Mouse (Mus musculus) hematopoietic multipotent progenitor cell, adult 10-12 weeks (in vitro differentiated cells): ENCODE measurements around the gene Fbxo39. TPM values are rescaled to one million over a fixed set of nuclear protein-coding genes. Genes with fewer than 3 reads are reported as not detected.

ENCODE experiments used
- polyA plus RNA-seq: library from polyadenylated mRNA; stranded (reverse); fragments of >175 nt; gene quantifications from 2 replicates; pipeline ENCODE4 v1.2.3, GENCODE M21; 2012; ENCODE audit warnings: low replicate concordance

Fbxo39 gene
- polyA plus RNA-seq: not detected in 2 replicates

GRCm38 (mm10) chr11:72314151-72314895 lies at the start of gene Fbxo39:
TSS of gene Fbxo39 (plus strand) at chr11:72314444.

GRCm38 (mm10) chr11:72266960-72267560 lies 47.2 kb upstream of the Fbxo39 start, which contains the start of gene Slc13a5:
TSS of gene Slc13a5 (minus strand) at chr11:72267222.

GRCm38 (mm10) chr11:72301334-72301733 lies 12.9 kb upstream of the Fbxo39 start, which contains the start of gene Xaf1:
TSS of gene Xaf1 (plus strand) at chr11:72301629.

GRCm38 (mm10) chr11:72362347-72362741 lies 48.1 kb downstream of the Fbxo39 start, which contains the start of gene Tekt1:
TSS of gene Tekt1 (minus strand) at chr11:72362442.

Other genes with a start within 250 kb of the Fbxo39 start
- 0.08 and 0.46 TPM in 2 replicates for gene Pitpnm3, start 178.7 kb upstream of the Fbxo39 start, polyA plus RNA-seq
- gene Gm43951, start 107.6 kb upstream of the Fbxo39 start, polyA plus RNA-seq: 0.10 and 0.28 TPM in 2 replicates
- 1.9 and 2.4 TPM in 2 replicates for gene 4933427D14Rik, start 107.0 kb upstream of the Fbxo39 start, polyA plus RNA-seq
- 26.6 and 40.1 TPM in 2 replicates for gene Txndc17, start 106.9 kb upstream of the Fbxo39 start, polyA plus RNA-seq
- 0.15 and 1.4 TPM in 2 replicates for gene Med31, start 98.9 kb upstream of the Fbxo39 start, polyA plus RNA-seq
- gene Slc13a5, start 47.2 kb upstream of the Fbxo39 start, polyA plus RNA-seq: not detected in 2 replicates
- gene Xaf1, start 12.8 kb upstream of the Fbxo39 start, polyA plus RNA-seq: 2.2 and 3.8 TPM in 2 replicates
- gene Tekt1, start 48.0 kb downstream of the Fbxo39 start, polyA plus RNA-seq: not detected in 2 replicates
- 0.08 and 0.16 TPM in 2 replicates for gene Smtnl2, start 97.3 kb downstream of the Fbxo39 start, polyA plus RNA-seq
- not detected in 2 replicates for gene Ggt6, start 121.1 kb downstream of the Fbxo39 start, polyA plus RNA-seq
- 53.3 and 73.9 TPM in 2 replicates for gene Mybbp1a, start 126.9 kb downstream of the Fbxo39 start, polyA plus RNA-seq
- gene Spns2, start 175.5 kb downstream of the Fbxo39 start, polyA plus RNA-seq: 6.0 and 13.3 TPM in 2 replicates
- 22.8 and 35.3 TPM in 2 replicates for gene Spns3, start 236.1 kb downstream of the Fbxo39 start, polyA plus RNA-seq